Mouse (Mus musculus) limb, embryonic 13.5 days (tissue): Measurements from ENCODE around the gene Rab31. TPM values are rescaled to one million over a fixed set of nuclear protein-coding genes. Genes with fewer than 3 reads are reported as not detected.

Experiments
- ATAC-seq: fragments of 200-750 bp; cut with Nextera tagmentation; 2 replicates; pipeline ENCODE4 v1.8.0; 2017; ENCODE audit warnings: low read depth, moderate number of reproducible peaks, moderate TSS enrichment; ENCODE audit not compliant: low FRiP score
- H3K27ac ChIP-seq: fragments of 300-500 bp; sonication (generic); 2 replicates; pipeline ENCODE4 v1.5.1; 2015; ENCODE audit warnings: inconsistent platforms, mild to moderate bottlenecking, moderate library complexity
- H3K27me3 ChIP-seq: fragments of 300-500 bp; sonication (generic); 2 replicates; pipeline ENCODE4 v1.6.1; 2015; ENCODE audit warnings: mild to moderate bottlenecking, inconsistent platforms
- H3K36me3 ChIP-seq: fragments of 300-500 bp; sonication (generic); 2 replicates; pipeline ENCODE4 v1.6.1; 2015; ENCODE audit warnings: inconsistent platforms, mild to moderate bottlenecking, moderate library complexity
- H3K4me1 ChIP-seq: fragments of 300-500 bp; sonication (generic); 2 replicates; pipeline ENCODE4 v1.6.1; 2015; ENCODE audit warnings: inconsistent platforms
- H3K4me2 ChIP-seq: fragments of 300-500 bp; sonication (generic); replicated peaks from 2 replicates; pipeline ENCODE4 v1.6.1; 2015; ENCODE audit warnings: inconsistent platforms, mild to moderate bottlenecking, moderate library complexity
- H3K4me3 ChIP-seq: fragments of 300-500 bp; sonication (generic); 2 replicates; pipeline ENCODE4 v1.5.1; 2015; ENCODE audit warnings: moderate library complexity, mild to moderate bottlenecking, inconsistent platforms
- H3K9ac ChIP-seq: fragments of 300-500 bp; sonication (generic); 2 replicates; pipeline ENCODE4 v1.6.1; 2015; ENCODE audit warnings: mild to moderate bottlenecking, inconsistent platforms
- H3K9me3 ChIP-seq: fragments of 300-500 bp; sonication (generic); 2 replicates; pipeline ENCODE4 v1.6.1; 2016; ENCODE audit warnings: inconsistent platforms
- WGBS: fragments of 180-500 bp; shearing (Covaris S2); methylation state at CpG from one replicate; pipeline ENCODE4 v1.1.7; 2015; 5-methylcytosine and 5-hydroxymethylcytosine counted together
- polyA plus RNA-seq: library from polyadenylated mRNA; unstranded; fragments of >200 nt; fragmentation: Nextera tagmentation; extraction: Ambion mirVana; gene quantifications from 2 replicates; pipeline ENCODE4 v1.2.1, GENCODE M21; 2015

Gene Rab31
- polyA plus RNA-seq, 1 experiment from 2014 or later: 61.6 TPM

- no peak for ATAC-seq
- no peaks in the 10 kb centered on the region for H3K27me3 ChIP-seq
- H3K4me3 ChIP-seq: no peak overlapping the region
- no peak overlapping the region for H3K9ac ChIP-seq
- no peak overlapping the region for H3K4me2 ChIP-seq
- no peaks in the 10 kb centered on the region for H3K9me3 ChIP-seq
- no peaks in the 10 kb centered on the region for H3K4me1 ChIP-seq
- 88% methylated on average over 14 of the region's 14 CpGs for WGBS
- H3K27ac ChIP-seq: no peak overlapping the region
- 0 out of 2 replicates have a peak, but pooled peaks cover 4% of the 10 kb centered on the region for H3K36me3 ChIP-seq
These were observed 104.8 kb downstream of the Rab31 start for GRCm38 (mm10) chr17:65667792-65668191.

- H3K27me3 ChIP-seq: no peaks in the 10 kb centered on the region
- H3K9me3 ChIP-seq: no peaks in the 10 kb centered on the region
- WGBS: 60% methylated on average over 17 of the region's 17 CpGs
- no peaks in the 10 kb centered on the region for H3K4me1 ChIP-seq
- H3K4me2 ChIP-seq: no peak overlapping the region
- no peak overlapping the region for H3K4me3 ChIP-seq
- H3K36me3 ChIP-seq: 0 out of 2 replicates have a peak, but pooled peaks cover 4% of the 10 kb centered on the region
- H3K9ac ChIP-seq: no peak overlapping the region
- 0 out of 2 replicates have a peak, but pooled peaks have one; percentile 36 for ATAC-seq
- no peak overlapping the region for H3K27ac ChIP-seq
These were observed 106.0 kb downstream of the Rab31 start for GRCm38 (mm10) chr17:65666388-65667161.

- H3K27ac ChIP-seq: no peak overlapping the region
- H3K4me2 ChIP-seq: no peak overlapping the region
- no peaks in the 10 kb centered on the region for H3K27me3 ChIP-seq
- H3K4me1 ChIP-seq: no peaks in the 10 kb centered on the region
- H3K4me3 ChIP-seq: no peak overlapping the region
- no peak for ATAC-seq
- WGBS: 90% methylated on average over 12 of the region's 12 CpGs
- H3K36me3 ChIP-seq: 0 out of 2 replicates have a peak, but pooled peaks cover 4% of the 10 kb centered on the region
- H3K9me3 ChIP-seq: no peaks in the 10 kb centered on the region
- no peak overlapping the region for H3K9ac ChIP-seq
These were observed 106.7 kb downstream of the Rab31 start for GRCm38 (mm10) chr17:65665786-65666387.

GRCm38 (mm10) chr17:65663329-65664078 is 109.0 kb downstream of the Rab31 start:
- Histone ChIP-seq H3K36me3 (0 out of 2 replicates have a peak, but pooled peaks cover 4% of the 10 kb centered on the region), H3K27ac (no peak overlapping the region)
- ATAC-seq: no peak

GRCm38 (mm10) chr17:65662662-65663061 is 109.9 kb downstream of the Rab31 start:
- WGBS: 87% methylated on average over 3 of the region's 3 CpGs
- Histone ChIP-seq H3K27ac (no peak overlapping the region), H3K4me2 (no peak overlapping the region), H3K27me3 (no peaks in the 10 kb centered on the region), H3K9ac (no peak overlapping the region), H3K4me3 (no peak overlapping the region), H3K4me1 (no peaks in the 10 kb centered on the region), H3K9me3 (no peaks in the 10 kb centered on the region), H3K36me3 (0 out of 2 replicates have a peak, but pooled peaks cover 4% of the 10 kb centered on the region)
- no peak for ATAC-seq

More at GRCm38 (mm10) chr17:65663329-65664078, 109.0 kb downstream of the Rab31 start:
- WGBS: 85% methylated on average over 14 of the region's 14 CpGs
- no peak overlapping the region for H3K4me2 ChIP-seq
- H3K9ac ChIP-seq: no peak overlapping the region
- H3K4me1 ChIP-seq: no peaks in the 10 kb centered on the region
- H3K9me3 ChIP-seq: no peaks in the 10 kb centered on the region
- no peak overlapping the region for H3K4me3 ChIP-seq
- no peaks in the 10 kb centered on the region for H3K27me3 ChIP-seq

- Histone ChIP-seq H3K4me3 (no peak overlapping the region), H3K9me3 (no peaks in the 10 kb centered on the region), H3K27me3 (no peaks in the 10 kb centered on the region), H3K4me2 (no peak overlapping the region), H3K27ac (no peak overlapping the region), H3K4me1 (no peaks in the 10 kb centered on the region), H3K36me3 (0 out of 2 replicates have a peak, but pooled peaks cover under 1% of the 10 kb centered on the region), H3K9ac (no peak overlapping the region)
- no peak for ATAC-seq
- 83% methylated on average over 2 of the region's 2 CpGs for WGBS
These were observed 114.1 kb downstream of the Rab31 start for GRCm38 (mm10) chr17:65658416-65658815.

- Histone ChIP-seq H3K9ac (no peak overlapping the region), H3K9me3 (no peaks in the 10 kb centered on the region), H3K27me3 (no peaks in the 10 kb centered on the region), H3K4me3 (no peak overlapping the region), H3K27ac (no peak overlapping the region), H3K36me3 (peaks cover 4% of the 10 kb centered on the region; the same call in 1 of the 2 replicates), H3K4me1 (no peaks in the 10 kb centered on the region), H3K4me2 (no peak overlapping the region)
- no peak for ATAC-seq
- WGBS: 93% methylated on average over 9 of the region's 9 CpGs
These were observed 114.6 kb downstream of the Rab31 start for GRCm38 (mm10) chr17:65657958-65658357.

- no peaks in the 10 kb centered on the region for H3K27me3 ChIP-seq
- no peak overlapping the region for H3K27ac ChIP-seq
- 93% methylated on average over 6 of the region's 6 CpGs for WGBS
- H3K9ac ChIP-seq: no peak overlapping the region
- no peak overlapping the region for H3K4me3 ChIP-seq
- no peaks in the 10 kb centered on the region for H3K9me3 ChIP-seq
- no peaks in the 10 kb centered on the region for H3K4me1 ChIP-seq
- H3K4me2 ChIP-seq: no peak overlapping the region
- peaks cover 16% of the 10 kb centered on the region for H3K36me3 ChIP-seq
- no peak for ATAC-seq
These were observed 115.8 kb downstream of the Rab31 start for GRCm38 (mm10) chr17:65656731-65657130.

- 90% methylated on average over 8 of the region's 8 CpGs for WGBS
- Histone ChIP-seq H3K4me2 (no peak overlapping the region), H3K27ac (no peak overlapping the region), H3K9ac (no peak overlapping the region), H3K36me3 (peaks cover 21% of the 10 kb centered on the region), H3K9me3 (no peaks in the 10 kb centered on the region), H3K4me3 (no peak overlapping the region), H3K4me1 (no peaks in the 10 kb centered on the region), H3K27me3 (no peaks in the 10 kb centered on the region)
- ATAC-seq: no peak
These were observed 116.5 kb downstream of the Rab31 start for GRCm38 (mm10) chr17:65656076-65656475.

GRCm38 (mm10) chr17:65655608-65656007 is 116.9 kb downstream of the Rab31 start:
- Histone ChIP-seq H3K9me3 (no peaks in the 10 kb centered on the region), H3K27me3 (no peaks in the 10 kb centered on the region), H3K27ac (no peak overlapping the region), H3K4me2 (no peak overlapping the region), H3K36me3 (peaks cover 24% of the 10 kb centered on the region), H3K9ac (no peak overlapping the region), H3K4me1 (no peaks in the 10 kb centered on the region), H3K4me3 (no peak overlapping the region)
- ATAC-seq: no peak
- 84% methylated on average over 4 of the region's 4 CpGs for WGBS

GRCm38 (mm10) chr17:65650598-65650997 is 122.0 kb downstream of the Rab31 start:
- H3K9me3 ChIP-seq: no peaks in the 10 kb centered on the region
- no peak overlapping the region for H3K9ac ChIP-seq
- no peaks in the 10 kb centered on the region for H3K27me3 ChIP-seq
- H3K4me3 ChIP-seq: no peak overlapping the region
- no peaks in the 10 kb centered on the region for H3K4me1 ChIP-seq
- peaks cover 24% of the 10 kb centered on the region for H3K36me3 ChIP-seq
- ATAC-seq: no peak
- 90% methylated on average over 6 of the region's 6 CpGs for WGBS
- H3K4me2 ChIP-seq: no peak overlapping the region
- H3K27ac ChIP-seq: no peak overlapping the region

- H3K4me3 ChIP-seq: no peak overlapping the region
- H3K36me3 ChIP-seq: peaks cover 24% of the 10 kb centered on the region
- H3K27ac ChIP-seq: no peak overlapping the region
- WGBS: 88% methylated on average over 2 of the region's 2 CpGs
- H3K4me1 ChIP-seq: no peaks in the 10 kb centered on the region
- no peak overlapping the region for H3K9ac ChIP-seq
- H3K9me3 ChIP-seq: no peaks in the 10 kb centered on the region
- H3K27me3 ChIP-seq: no peaks in the 10 kb centered on the region
- no peak overlapping the region for H3K4me2 ChIP-seq
- ATAC-seq: no peak
These were observed 123.4 kb downstream of the Rab31 start for GRCm38 (mm10) chr17:65649175-65649493.
